Mouse (Mus musculus): ENCODE measurements around the gene Adcy5. TPM values are rescaled to one million over a fixed set of nuclear protein-coding genes. Genes with fewer than 3 reads are reported as not detected.

The Adcy5 gene
- polyA plus RNA-seq, 1 experiment from 2014 or later, result 1.5 TPM

- H3K9me3 ChIP-seq (ENCODE audit: control insufficient read depth, low read length), result no peaks in the 10 kb centered on the region
- no peak overlapping the region for H3K4me2 ChIP-seq (ENCODE audit: low read depth, severe bottlenecking)
- DNase-seq (ENCODE audit: low spot score), result no peak
- no peak for ATAC-seq (ENCODE audit: insufficient number of reproducible peaks, low FRiP score, low TSS enrichment, low read depth)
- H3K4me3 ChIP-seq (ENCODE audit: low read depth, low read length), result no peak overlapping the region
- WGBS, result 78% methylated on average over 12 of the region's 12 CpGs
- no peaks in the 10 kb centered on the region for H3K27me3 ChIP-seq (ENCODE audit: control insufficient read depth, insufficient read depth, low read length)
- H3K4me1 ChIP-seq (ENCODE audit: control insufficient read depth, insufficient read depth, low read length), result no peaks in the 10 kb centered on the region
- no peak overlapping the region for H3K9ac ChIP-seq (ENCODE audit: low read length)
- no peaks in the 10 kb centered on the region for H3K36me3 ChIP-seq (ENCODE audit: control insufficient read depth, insufficient read depth, low read length)
- H3K27ac ChIP-seq (replicated peaks; ENCODE audit: low read depth, low read length), result no peak overlapping the region
Observed at GRCm38 (mm10) chr16:35239318-35239965, 84.8 kb downstream of the Adcy5 start.

DNA sequence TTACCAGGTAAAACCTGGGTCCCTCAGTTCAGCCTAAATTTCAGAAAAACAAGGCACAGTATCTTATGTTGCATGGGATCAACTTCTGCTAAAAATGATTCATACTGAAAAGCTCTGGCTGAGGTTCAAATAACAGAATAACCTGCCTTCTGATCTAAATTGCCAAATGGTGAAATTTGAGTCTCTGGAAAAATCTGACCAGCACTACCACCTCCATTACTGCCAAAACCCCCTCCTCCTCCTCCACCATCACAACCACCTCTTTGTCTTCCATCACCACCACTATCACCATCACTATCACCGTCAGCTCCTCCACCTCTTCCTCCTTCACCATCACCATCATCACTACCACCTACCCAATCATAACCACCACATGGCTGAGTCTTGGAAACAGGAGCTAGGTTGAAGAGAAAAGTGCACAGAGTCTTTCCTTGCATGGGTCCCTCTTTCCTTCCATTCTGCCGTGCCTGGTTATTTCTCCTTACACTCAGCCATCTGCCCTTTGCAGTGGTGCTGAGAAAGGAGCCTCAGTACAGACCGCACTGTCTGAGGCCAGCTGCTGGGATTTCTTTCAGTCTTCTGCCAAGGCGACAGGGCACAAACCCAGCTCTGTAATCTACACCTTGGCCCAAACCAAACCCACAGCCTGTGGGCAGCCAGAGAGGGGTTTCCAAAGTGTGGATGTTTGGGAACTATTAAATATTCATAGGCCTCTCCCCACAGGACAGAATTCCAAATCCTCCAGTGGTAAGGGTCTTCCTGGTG is 85.5 kb downstream of the Adcy5 start:
- H3K4me1 ChIP-seq (ENCODE audit: control insufficient read depth, insufficient read depth, low read length), result no peaks in the 10 kb centered on the region
- no peaks in the 10 kb centered on the region for H3K9me3 ChIP-seq (ENCODE audit: control insufficient read depth, low read length)
- H3K9ac ChIP-seq (ENCODE audit: low read length), result no peak overlapping the region
- no peaks in the 10 kb centered on the region for H3K27me3 ChIP-seq (ENCODE audit: control insufficient read depth, insufficient read depth, low read length)
- ATAC-seq (ENCODE audit: insufficient number of reproducible peaks, low FRiP score, low TSS enrichment, low read depth) (no peak), DNase-seq (ENCODE audit: low spot score) (no peak)
- no peak overlapping the region for H3K4me2 ChIP-seq (ENCODE audit: low read depth, severe bottlenecking)
- 92% methylated on average over 4 of the region's 4 CpGs for WGBS
- no peak overlapping the region for H3K4me3 ChIP-seq (ENCODE audit: low read depth, low read length)
- H3K27ac ChIP-seq (replicated peaks; ENCODE audit: low read depth, low read length), result no peak overlapping the region
- no peaks in the 10 kb centered on the region for H3K36me3 ChIP-seq (ENCODE audit: control insufficient read depth, insufficient read depth, low read length)

DNA sequence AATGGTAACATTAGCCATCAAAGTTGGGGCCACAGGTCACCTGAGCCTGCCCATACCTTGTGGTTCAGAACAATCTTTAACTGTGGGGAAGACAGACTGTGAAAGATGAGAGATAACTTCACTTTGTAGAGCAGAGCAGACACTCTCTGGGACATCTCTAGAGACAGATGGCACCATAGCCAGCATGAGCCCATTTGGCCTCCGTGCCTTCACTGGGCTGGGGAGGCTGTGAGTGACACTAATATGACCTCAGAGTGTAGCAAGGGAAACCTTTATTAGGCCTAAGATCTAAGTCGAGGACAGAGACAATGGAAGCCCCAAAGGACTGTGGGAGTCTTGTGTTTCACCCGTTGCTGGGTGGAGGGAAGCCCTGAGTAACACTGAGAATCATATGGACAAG is 92.7 kb downstream of the Adcy5 start:
- 44% methylated on average over 3 of the region's 3 CpGs for WGBS

DNA sequence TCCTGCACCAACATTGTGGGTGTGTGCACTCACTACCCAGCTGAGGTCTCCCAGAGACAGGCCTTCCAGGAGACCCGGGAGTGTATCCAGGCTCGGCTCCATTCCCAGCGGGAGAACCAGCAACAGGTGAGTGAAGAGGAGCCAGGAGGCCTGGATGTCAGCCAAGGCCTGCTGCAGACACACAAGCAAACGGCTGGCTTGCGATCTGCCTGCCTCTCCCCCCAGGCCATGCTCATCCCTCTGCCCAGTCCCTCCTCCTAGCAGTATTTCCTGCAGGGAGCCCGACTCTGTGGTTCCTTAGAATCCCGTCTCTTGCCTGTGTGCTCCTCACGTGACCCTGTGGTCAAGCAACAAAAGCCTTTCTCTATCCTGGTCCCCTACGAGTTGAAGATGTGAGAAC is 94.1 kb downstream of the Adcy5 start:
- ATAC-seq (ENCODE audit: insufficient number of reproducible peaks, low FRiP score, low TSS enrichment, low read depth) (no peak), DNase-seq (ENCODE audit: low spot score) (no peak)
- Histone ChIP-seq H3K27me3 (ENCODE audit: control insufficient read depth, insufficient read depth, low read length) (no peaks in the 10 kb centered on the region), H3K4me2 (ENCODE audit: low read depth, severe bottlenecking) (no peak overlapping the region), H3K9ac (ENCODE audit: low read length) (no peak overlapping the region), H3K27ac (replicated peaks; ENCODE audit: low read depth, low read length) (no peak overlapping the region), H3K9me3 (ENCODE audit: control insufficient read depth, low read length) (no peaks in the 10 kb centered on the region), H3K36me3 (ENCODE audit: control insufficient read depth, insufficient read depth, low read length) (no peaks in the 10 kb centered on the region), H3K4me3 (ENCODE audit: low read depth, low read length) (no peak overlapping the region), H3K4me1 (ENCODE audit: control insufficient read depth, insufficient read depth, low read length) (no peaks in the 10 kb centered on the region)
- 64% methylated on average over 9 of the region's 9 CpGs for WGBS

More for the DNA sequence above, 92.7 kb downstream of the Adcy5 start:
- no peak overlapping the region for H3K4me2 ChIP-seq (ENCODE audit: low read depth, severe bottlenecking)
- ATAC-seq (ENCODE audit: insufficient number of reproducible peaks, low FRiP score, low TSS enrichment, low read depth) (no peak), DNase-seq (ENCODE audit: low spot score) (no peak)
- H3K9ac ChIP-seq (ENCODE audit: low read length), result no peak overlapping the region
- no peaks in the 10 kb centered on the region for H3K9me3 ChIP-seq (ENCODE audit: control insufficient read depth, low read length)
- H3K4me1 ChIP-seq (ENCODE audit: control insufficient read depth, insufficient read depth, low read length), result no peaks in the 10 kb centered on the region
- H3K27ac ChIP-seq (replicated peaks; ENCODE audit: low read depth, low read length), result no peak overlapping the region
- H3K4me3 ChIP-seq (ENCODE audit: low read depth, low read length), result no peak overlapping the region
- H3K27me3 ChIP-seq (ENCODE audit: control insufficient read depth, insufficient read depth, low read length), result no peaks in the 10 kb centered on the region
- H3K36me3 ChIP-seq (ENCODE audit: control insufficient read depth, insufficient read depth, low read length), result no peaks in the 10 kb centered on the region

- Histone ChIP-seq H3K9me3 (ENCODE audit: control insufficient read depth, low read length) (no peaks in the 10 kb centered on the region), H3K36me3 (ENCODE audit: control insufficient read depth, insufficient read depth, low read length) (no peaks in the 10 kb centered on the region), H3K4me1 (ENCODE audit: control insufficient read depth, insufficient read depth, low read length) (no peaks in the 10 kb centered on the region), H3K4me2 (ENCODE audit: low read depth, severe bottlenecking) (no peak overlapping the region), H3K9ac (ENCODE audit: low read length) (no peak overlapping the region), H3K27ac (replicated peaks; ENCODE audit: low read depth, low read length) (no peak overlapping the region), H3K27me3 (ENCODE audit: control insufficient read depth, insufficient read depth, low read length) (no peaks in the 10 kb centered on the region), H3K4me3 (ENCODE audit: low read depth, low read length) (no peak overlapping the region)
- ATAC-seq (ENCODE audit: insufficient number of reproducible peaks, low FRiP score, low TSS enrichment, low read depth) (no peak), DNase-seq (ENCODE audit: low spot score) (no peak)
- 90% methylated on average over 6 of the region's 6 CpGs for WGBS
Observed at GRCm38 (mm10) chr16:35249763-35250162, 95.1 kb downstream of the Adcy5 start.

GRCm38 (mm10) chr16:35251690-35252089 is 97.0 kb downstream of the Adcy5 start:
- 90% methylated on average over 6 of the region's 6 CpGs for WGBS
- ATAC-seq (ENCODE audit: insufficient number of reproducible peaks, low FRiP score, low TSS enrichment, low read depth) (no peak), DNase-seq (ENCODE audit: low spot score) (no peak)
- no peak overlapping the region for H3K9ac ChIP-seq (ENCODE audit: low read length)
- H3K4me3 ChIP-seq (ENCODE audit: low read depth, low read length), result no peak overlapping the region
- no peak overlapping the region for H3K27ac ChIP-seq (replicated peaks; ENCODE audit: low read depth, low read length)
- no peak overlapping the region for H3K4me2 ChIP-seq (ENCODE audit: low read depth, severe bottlenecking)
- H3K27me3 ChIP-seq (ENCODE audit: control insufficient read depth, insufficient read depth, low read length), result no peaks in the 10 kb centered on the region
- H3K36me3 ChIP-seq (ENCODE audit: control insufficient read depth, insufficient read depth, low read length), result no peaks in the 10 kb centered on the region
- no peaks in the 10 kb centered on the region for H3K9me3 ChIP-seq (ENCODE audit: control insufficient read depth, low read length)
- no peaks in the 10 kb centered on the region for H3K4me1 ChIP-seq (ENCODE audit: control insufficient read depth, insufficient read depth, low read length)

DNA sequence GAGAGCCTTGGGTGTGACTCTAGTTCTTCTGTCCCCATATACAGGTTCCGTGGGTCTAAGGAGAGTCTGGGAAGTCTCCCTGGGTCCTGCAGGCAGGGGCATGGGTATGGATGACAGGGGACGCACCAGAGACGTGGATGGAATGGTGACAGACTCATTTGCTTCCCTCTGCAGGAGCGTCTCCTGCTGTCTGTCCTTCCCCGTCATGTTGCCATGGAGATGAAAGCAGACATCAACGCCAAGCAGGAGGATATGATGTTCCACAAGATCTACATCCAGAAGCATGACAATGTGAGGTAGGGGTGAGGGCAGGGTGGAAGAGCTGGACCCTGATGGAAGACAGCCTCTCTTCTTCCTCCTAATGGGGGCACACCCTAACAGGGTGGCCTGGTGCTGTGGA is 98.3 kb downstream of the Adcy5 start:
- Histone ChIP-seq H3K27me3 (ENCODE audit: control insufficient read depth, insufficient read depth, low read length) (no peaks in the 10 kb centered on the region), H3K9ac (ENCODE audit: low read length) (no peak overlapping the region), H3K4me1 (ENCODE audit: control insufficient read depth, insufficient read depth, low read length) (no peaks in the 10 kb centered on the region), H3K27ac (replicated peaks; ENCODE audit: low read depth, low read length) (no peak overlapping the region), H3K9me3 (ENCODE audit: control insufficient read depth, low read length) (no peaks in the 10 kb centered on the region), H3K36me3 (ENCODE audit: control insufficient read depth, insufficient read depth, low read length) (no peaks in the 10 kb centered on the region), H3K4me2 (ENCODE audit: low read depth, severe bottlenecking) (no peak overlapping the region), H3K4me3 (ENCODE audit: low read depth, low read length) (no peak overlapping the region)
- DNase-seq (ENCODE audit: low spot score) (no peak), ATAC-seq (ENCODE audit: insufficient number of reproducible peaks, low FRiP score, low TSS enrichment, low read depth) (no peak)
- 55% methylated on average over 6 of the region's 6 CpGs for WGBS

- Histone ChIP-seq H3K9me3 (ENCODE audit: control insufficient read depth, low read length) (no peaks in the 10 kb centered on the region), H3K9ac (ENCODE audit: low read length) (no peak overlapping the region), H3K36me3 (ENCODE audit: control insufficient read depth, insufficient read depth, low read length) (no peaks in the 10 kb centered on the region), H3K27ac (replicated peaks; ENCODE audit: low read depth, low read length) (no peak overlapping the region), H3K4me1 (ENCODE audit: control insufficient read depth, insufficient read depth, low read length) (no peaks in the 10 kb centered on the region), H3K27me3 (ENCODE audit: control insufficient read depth, insufficient read depth, low read length) (no peaks in the 10 kb centered on the region), H3K4me3 (ENCODE audit: low read depth, low read length) (no peak overlapping the region), H3K4me2 (ENCODE audit: low read depth, severe bottlenecking) (no peak overlapping the region)
- DNase-seq (ENCODE audit: low spot score) (no peak), ATAC-seq (ENCODE audit: insufficient number of reproducible peaks, low FRiP score, low TSS enrichment, low read depth) (no peak)
- 79% methylated on average over 11 of the region's 11 CpGs for WGBS
Observed at GRCm38 (mm10) chr16:35255981-35256380, 101.3 kb downstream of the Adcy5 start.

Data from limb, embryonic 11.5 days (tissue).